Mouse (Mus musculus): ENCODE measurements around the gene Vps53. TPM values are rescaled to one million over a fixed set of nuclear protein-coding genes. Genes with fewer than 3 reads are reported as not detected.

The Vps53 gene
- total RNA-seq, 2 experiments from 2014 or later, result 67.5 to 77.7 TPM

- intact Hi-C loops (cut with DNase I), result no loop called here
- DNase-seq (ENCODE audit: low spot score in 2 of 2), result peak; percentile 82 to 89
Measured at GRCm38 (mm10) chr11:75999440-76000155, 179.8 kb downstream of the Vps53 start, which contains the start of gene 1700016K19Rik. TSS of gene 1700016K19Rik (plus strand) at chr11:75999912.

Other genes starting within 250 kb of the Vps53 start
- 1 to 10 TPM; 2.9 to 3.4 TPM for gene Rph3al, start 241.2 kb downstream of the Vps53 start, total RNA-seq (2021)
- gene 1700016K19Rik, start 179.7 kb downstream of the Vps53 start, total RNA-seq (2021), result 1 to 10 TPM; 3.8 to 6.8 TPM
- gene Rflnb, start 151.9 kb downstream of the Vps53 start, total RNA-seq (2021), result 10 to 100 TPM; 14.3 to 15.8 TPM
- 10 to 100 TPM; 17.4 to 17.6 TPM for gene Fam57a, start within 50 bp of the Vps53 start, total RNA-seq (2021)
- under 1 TPM; 0.85 to 0.90 TPM for gene Dbil5, start 38.0 kb upstream of the Vps53 start, total RNA-seq (2021)
- 1 to 10 TPM; 5.7 to 8.3 TPM for gene Gemin4, start 38.0 kb upstream of the Vps53 start, total RNA-seq (2021)
- 10 to 100 TPM; 15.0 to 15.1 TPM for gene Mrm3, start 64.1 kb upstream of the Vps53 start, total RNA-seq (2021)
- 10 to 100 TPM; 44.5 to 46.3 TPM for gene Glod4, start 64.1 kb upstream of the Vps53 start, total RNA-seq (2021)
- 10 to 100 TPM; 10.1 to 12.2 TPM for gene Nxn, start 219.5 kb upstream of the Vps53 start, total RNA-seq (2021)
- 10 to 100 TPM; 38.0 to 40.1 TPM for gene Timm22, start 227.3 kb upstream of the Vps53 start, total RNA-seq (2021)

Measured in left cerebral cortex, postnatal 14 days (tissue).